Mouse (Mus musculus) stomach, postnatal 0 days (tissue): ENCODE results near the gene Tmem123. TPM values are rescaled to one million over a fixed set of nuclear protein-coding genes. Genes with fewer than 3 reads are reported as not detected.

Experiments
- ATAC-seq: fragments of 200-750 bp; cut with Nextera tagmentation; 2 replicates; pipeline ENCODE4 v1.8.0; 2017; ENCODE audit not compliant: low FRiP score, low TSS enrichment
- DNase-seq: peaks from one replicate; pipeline ENCODE4 v3.0.0-alpha.2; 2016; ENCODE audit warnings: low spot score
- H3K27ac ChIP-seq: fragments of 300-500 bp; sonication (generic); replicated peaks from 2 replicates; pipeline ENCODE4 v1.5.1; 2014; ENCODE audit warnings: mild to moderate bottlenecking, control low read depth
- H3K27me3 ChIP-seq: fragments of 300-500 bp; sonication (generic); 2 replicates; pipeline ENCODE4 v1.6.1; 2014; ENCODE audit warnings: low read length; ENCODE audit not compliant: control insufficient read depth, insufficient read depth
- H3K36me3 ChIP-seq: fragments of 300-500 bp; sonication (generic); 2 replicates; pipeline ENCODE4 v1.6.1; 2014; ENCODE audit warnings: low read length, mixed read lengths; ENCODE audit not compliant: control insufficient read depth, insufficient read depth
- H3K4me1 ChIP-seq: fragments of 300-500 bp; sonication (generic); replicated peaks from 2 replicates; pipeline ENCODE4 v1.6.1; 2014; ENCODE audit warnings: antibody characterized with exemption; ENCODE audit not compliant: control insufficient read depth, insufficient read depth
- H3K4me2 ChIP-seq: fragments of 300-500 bp; sonication (generic); replicated peaks from 2 replicates; pipeline ENCODE4 v1.6.1; 2014; ENCODE audit warnings: low read depth, mild to moderate bottlenecking, control low read depth, moderate library complexity
- H3K4me3 ChIP-seq: fragments of 300-500 bp; sonication (generic); 2 replicates; pipeline ENCODE4 v1.5.1; 2014; ENCODE audit warnings: low read depth, low read length, control low read depth
- H3K9ac ChIP-seq: fragments of 300-500 bp; sonication (generic); 2 replicates; pipeline ENCODE4 v1.6.1; 2014; ENCODE audit warnings: mild to moderate bottlenecking, low read length, control low read depth, mixed read lengths
- H3K9me3 ChIP-seq: fragments of 300-500 bp; sonication (generic); 2 replicates; pipeline ENCODE4 v1.6.1; 2016; ENCODE audit warnings: low read length; ENCODE audit not compliant: control insufficient read depth
- CTCF ChIP-seq: IDR thresholded peaks from 2 replicates; pipeline ENCODE4 v1.5.1; 2016; ENCODE audit warnings: antibody characterized with exemption, low read depth, mild to moderate bottlenecking, moderate library complexity
- EP300 ChIP-seq: optimal IDR thresholded peaks from 2 replicates; pipeline ENCODE3; 2016; ENCODE audit warnings: antibody characterized with exemption
- WGBS: fragments of 180-500 bp; shearing (Covaris S2); extraction: QIAGEN DNeasy Blood & Tissue Kit; methylation state at CpG from one replicate; pipeline ENCODE4 v1.1.7; 2014; 5-methylcytosine and 5-hydroxymethylcytosine counted together
- polyA plus RNA-seq: library from polyadenylated mRNA; unstranded; fragments of >200 nt; fragmentation: Nextera tagmentation; extraction: Ambion mirVana; gene quantifications from 2 replicates; pipeline ENCODE4 v1.2.1, GENCODE M21; 2015

Tmem123 gene
- polyA plus RNA-seq, 1 experiment from 2014 or later = 117 TPM

GRCm38 (mm10) chr9:7764463-7764871, 626 bp downstream of the Tmem123 start:
- Histone ChIP-seq H3K4me3 (peak overlapping the region; percentile 82), H3K27me3 (no peaks in the 10 kb centered on the region), H3K4me1 (no peaks in the 10 kb centered on the region), H3K4me2 (peak overlapping the region; percentile 79), H3K9ac (peak overlapping the region; percentile 87), H3K27ac (peak overlapping the region; percentile 97), H3K9me3 (no peaks in the 10 kb centered on the region), H3K36me3 (peaks cover under 1% of the 10 kb centered on the region; the same call in 1 of the 2 replicates)
- WGBS = 1% methylated on average over 14 of the region's 14 CpGs
- DNase-seq = peak; percentile 56
- TF ChIP-seq CTCF (no peak), EP300 (no peak)
- ATAC-seq = 0 out of 2 replicates have a peak, but pooled peaks have one; percentile 21

GRCm38 (mm10) chr9:7765236-7765635, 1.4 kb downstream of the Tmem123 start:
- peak overlapping the region; percentile 36; the same call in 1 of the 2 replicates for H3K27ac ChIP-seq
- H3K9me3 ChIP-seq = no peaks in the 10 kb centered on the region
- TF ChIP-seq CTCF = no peak
- no peak for TF ChIP-seq EP300
- WGBS = 20% methylated on average over 3 of the region's 3 CpGs
- 0 out of 2 replicates have a peak overlapping the region, but pooled peaks have one; percentile 8 for H3K9ac ChIP-seq
- peak overlapping the region; percentile 82 for H3K4me3 ChIP-seq
- H3K36me3 ChIP-seq = peaks cover 4% of the 10 kb centered on the region; the same call in 1 of the 2 replicates
- H3K4me1 ChIP-seq = no peaks in the 10 kb centered on the region
- H3K27me3 ChIP-seq = no peaks in the 10 kb centered on the region
- ATAC-seq (no peak), DNase-seq (no peak)
- H3K4me2 ChIP-seq = peak overlapping the region; percentile 79

GRCm38 (mm10) chr9:7766582-7766981, 2.7 kb downstream of the Tmem123 start:
- Histone ChIP-seq H3K4me2 (no peak overlapping the region), H3K9me3 (no peaks in the 10 kb centered on the region), H3K27me3 (no peaks in the 10 kb centered on the region), H3K9ac (no peak overlapping the region), H3K27ac (no peak overlapping the region), H3K4me3 (no peak overlapping the region), H3K36me3 (peaks cover 4% of the 10 kb centered on the region; the same call in 1 of the 2 replicates), H3K4me1 (no peaks in the 10 kb centered on the region)
- WGBS = 43% methylated on average over 3 of the region's 3 CpGs
- ATAC-seq (no peak), DNase-seq (no peak)
- TF ChIP-seq EP300 = no peak
- peak; percentile 37; the same call in 1 of the 2 replicates for TF ChIP-seq CTCF

GRCm38 (mm10) chr9:7767526-7767925, 3.7 kb downstream of the Tmem123 start:
- Histone ChIP-seq H3K36me3 (peaks cover 4% of the 10 kb centered on the region; the same call in 1 of the 2 replicates), H3K9ac (no peak overlapping the region), H3K4me2 (no peak overlapping the region), H3K27me3 (no peaks in the 10 kb centered on the region), H3K27ac (no peak overlapping the region), H3K9me3 (no peaks in the 10 kb centered on the region), H3K4me3 (no peak overlapping the region), H3K4me1 (no peaks in the 10 kb centered on the region)
- no peak for DNase-seq
- TF ChIP-seq EP300 (no peak), CTCF (no peak)
- WGBS = 48% methylated on average over 2 of the region's 2 CpGs
- no peak for ATAC-seq

GRCm38 (mm10) chr9:7769081-7769480, 5.2 kb downstream of the Tmem123 start:
- H3K9me3 ChIP-seq = no peaks in the 10 kb centered on the region
- ATAC-seq = no peak
- no peaks in the 10 kb centered on the region for H3K27me3 ChIP-seq
- H3K36me3 ChIP-seq = peaks cover 4% of the 10 kb centered on the region; the same call in 1 of the 2 replicates
- H3K27ac ChIP-seq = no peak overlapping the region
- WGBS = 65% methylated on average over 4 of the region's 4 CpGs
- no peak overlapping the region for H3K9ac ChIP-seq
- TF ChIP-seq EP300 (no peak), CTCF (no peak)
- H3K4me2 ChIP-seq = no peak overlapping the region
- DNase-seq = no peak
- no peaks in the 10 kb centered on the region for H3K4me1 ChIP-seq
- H3K4me3 ChIP-seq = no peak overlapping the region

- H3K27me3 ChIP-seq = no peaks in the 10 kb centered on the region
- peaks cover 7% of the 10 kb centered on the region; the same call in 1 of the 2 replicates for H3K36me3 ChIP-seq
- ATAC-seq (no peak), DNase-seq (no peak)
- H3K4me2 ChIP-seq = no peak overlapping the region
- no peaks in the 10 kb centered on the region for H3K9me3 ChIP-seq
- H3K4me1 ChIP-seq = no peaks in the 10 kb centered on the region
- 60% methylated on average over 5 of the region's 5 CpGs for WGBS
- TF ChIP-seq CTCF (no peak), EP300 (no peak)
- H3K4me3 ChIP-seq = no peak overlapping the region
- no peak overlapping the region for H3K27ac ChIP-seq
- H3K9ac ChIP-seq = no peak overlapping the region
Measured at GRCm38 (mm10) chr9:7769491-7769890, 5.7 kb downstream of the Tmem123 start.
